Mouse (Mus musculus) olfactory bulb, adult 2 months (tissue): ENCODE results near the gene Plg.

ENCODE experiments used
- CTCF ChIP-seq: fragments of 200-500 bp; IDR thresholded peaks from 2 replicates; pipeline ENCODE4 v1.5.1; 2012; ENCODE audit warnings: low read depth, mild to moderate bottlenecking, low read length, moderate library complexity; ENCODE audit not compliant: insufficient read depth
- POLR2A ChIP-seq: fragments of 200-500 bp; IDR thresholded peaks from 2 replicates; pipeline ENCODE4 v1.6.1; 2012; ENCODE audit warnings: mild to moderate bottlenecking, low read depth, low read length, moderate library complexity; ENCODE audit not compliant: insufficient read depth

- TF ChIP-seq CTCF = no peak
- no peak for TF ChIP-seq POLR2A
Measured at GRCm38 (mm10) chr17:12387781-12388180, 9.4 kb downstream of the Plg start.
